Mouse (Mus musculus): ENCODE results near the gene Gm29276. TPM values are rescaled to one million over a fixed set of nuclear protein-coding genes. Genes with fewer than 3 reads are reported as not detected.
"Not testable (repeated sequence)": the region's sequence is repeated elsewhere in the genome, so short reads cannot be mapped to it uniquely, and the experiment has no call there.

The Gm29276 gene
- not detected in 2 replicates for polyA plus RNA-seq (2014; fragmentation: Nextera tagmentation; extraction: Ambion mirVana)

DNA sequence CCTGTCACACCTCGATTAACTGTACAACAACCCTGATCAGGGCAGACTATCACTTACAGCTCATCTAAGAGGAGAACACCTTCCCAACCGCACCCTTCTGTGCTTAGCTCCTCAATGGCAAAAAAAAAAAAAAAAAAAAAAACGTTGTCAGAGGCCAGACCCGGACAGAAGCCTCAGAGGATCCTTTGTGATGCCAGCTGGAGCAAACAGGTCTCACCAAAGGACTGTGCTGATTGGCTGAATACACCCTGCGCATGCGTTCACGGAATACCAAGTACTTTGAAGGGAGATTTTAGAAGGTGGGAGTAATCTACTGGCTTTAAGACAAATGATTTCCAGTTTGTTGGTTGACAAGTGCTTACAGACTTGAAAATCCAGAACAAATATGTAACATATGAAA lies at the start of gene Gm29276:
TSS of gene Gm29276 (minus strand) at position 101 of the 400 bp plus-strand sequence.
- H3K9me3 ChIP-seq (replicated peaks; ENCODE audit: control insufficient read depth, low read length); H3K27ac ChIP-seq (ENCODE audit: low read depth, low read length); H3K36me3 ChIP-seq (ENCODE audit: control insufficient read depth, insufficient read depth, low read length); H3K27me3 ChIP-seq (replicated peaks; ENCODE audit: control insufficient read depth, insufficient read depth, low read length); H3K9ac ChIP-seq (ENCODE audit: low read length); H3K4me1 ChIP-seq (ENCODE audit: control insufficient read depth, insufficient read depth, low read length); ATAC-seq; H3K4me3 ChIP-seq (ENCODE audit: low read depth, low read length); DNase-seq (ENCODE audit: low spot score); H3K4me2 ChIP-seq (ENCODE audit: low read length): not testable (repeated sequence)
- WGBS = no CpG with 5 or more reads among the region's 7 CpGs

Measured in forebrain, embryonic 14.5 days (tissue).